Mouse (Mus musculus) liver, postnatal 0 days (tissue): ENCODE measurements around the gene Mcl1.

Experiments used
- CTCF ChIP-seq: sonication (generic); IDR thresholded peaks from 2 replicates; pipeline ENCODE4 v1.5.1; 2016; ENCODE audit warnings: antibody characterized with exemption, low read depth
- EP300 ChIP-seq: IDR thresholded peaks from 2 replicates; pipeline ENCODE4 v1.6.1; 2016; ENCODE audit warnings: antibody characterized with exemption, low read depth, mild to moderate bottlenecking

DNA sequence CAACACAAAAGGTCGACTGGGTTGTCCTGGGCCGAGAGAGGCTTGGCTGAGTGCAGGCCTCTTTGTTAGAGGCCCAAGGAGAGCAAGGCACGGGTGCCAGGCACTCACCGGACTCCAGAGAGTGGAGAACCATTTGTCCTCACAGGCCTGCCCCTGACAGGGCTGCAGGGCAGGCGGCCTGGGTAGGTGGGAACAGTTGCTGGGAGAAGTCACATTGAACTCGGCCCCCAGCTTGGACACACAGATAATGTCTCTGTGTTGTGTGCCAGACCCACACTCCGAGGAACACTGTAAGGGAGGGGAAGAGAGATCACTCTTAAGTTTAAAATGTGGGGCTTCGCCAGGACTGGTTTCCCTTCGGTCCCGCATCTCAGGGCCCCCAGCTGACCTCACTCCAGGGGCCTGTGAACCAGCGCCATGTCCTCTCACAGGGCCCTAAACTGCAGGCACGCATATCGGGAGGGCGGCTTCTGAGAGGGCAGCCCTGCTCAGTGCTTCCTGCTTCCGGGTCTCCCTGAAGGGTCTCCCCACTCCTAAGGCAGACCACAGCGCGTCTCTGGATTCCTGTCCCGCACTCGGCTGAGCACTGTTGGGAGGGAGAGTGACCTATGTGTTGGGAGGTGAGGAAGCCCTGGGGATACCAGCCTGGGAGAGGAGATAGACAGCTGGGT is 19.0 kb downstream of the Mcl1 start:
- TF ChIP-seq CTCF (no peak), EP300 (no peak)
